Mouse (Mus musculus) limb, embryonic 14.5 days (tissue): ENCODE measurements around the gene Gimap1. TPM values are rescaled to one million over a fixed set of nuclear protein-coding genes. Genes with fewer than 3 reads are reported as not detected.

Experiments
- ATAC-seq: fragments of 200-750 bp; cut with Nextera tagmentation; 2 replicates; pipeline ENCODE4 v1.8.0; 2017; ENCODE audit warnings: low read depth, moderate number of reproducible peaks, moderate TSS enrichment; ENCODE audit not compliant: low FRiP score
- DNase-seq: peaks from one replicate; pipeline ENCODE4 v3.0.0-alpha.2; 2015; ENCODE audit warnings: low spot score
- H3K27ac ChIP-seq: fragments of 300-500 bp; sonication (generic); replicated peaks from 2 replicates; pipeline ENCODE4 v1.5.1; 2014; ENCODE audit warnings: low read depth, mild to moderate bottlenecking, low read length, moderate library complexity, mixed read lengths
- H3K27me3 ChIP-seq: fragments of 300-500 bp; sonication (generic); 2 replicates; pipeline ENCODE4 v1.6.1; 2014; ENCODE audit warnings: low read length, mixed read lengths; ENCODE audit not compliant: control insufficient read depth, insufficient read depth
- H3K36me3 ChIP-seq: fragments of 300-500 bp; sonication (generic); 2 replicates; pipeline ENCODE4 v1.6.1; 2014; ENCODE audit warnings: mild to moderate bottlenecking, low read length, moderate library complexity, mixed read lengths; ENCODE audit not compliant: control insufficient read depth, insufficient read depth
- H3K4me1 ChIP-seq: fragments of 300-500 bp; sonication (generic); 2 replicates; pipeline ENCODE4 v1.6.1; 2014; ENCODE audit warnings: antibody characterized with exemption, low read length, mixed read lengths; ENCODE audit not compliant: control insufficient read depth, insufficient read depth
- H3K4me2 ChIP-seq: fragments of 300-500 bp; sonication (generic); replicated peaks from 2 replicates; pipeline ENCODE4 v1.6.1; 2014; ENCODE audit warnings: low read depth, mild to moderate bottlenecking, low read length, moderate library complexity; ENCODE audit not compliant: severe bottlenecking
- H3K4me3 ChIP-seq: fragments of 300-500 bp; sonication (generic); replicated peaks from 2 replicates; pipeline ENCODE4 v1.5.1; 2014; ENCODE audit warnings: low read length
- H3K9ac ChIP-seq: fragments of 300-500 bp; sonication (generic); 2 replicates; pipeline ENCODE4 v1.6.1; 2014; ENCODE audit warnings: mild to moderate bottlenecking, low read depth, low read length, moderate library complexity; ENCODE audit not compliant: severe bottlenecking
- H3K9me3 ChIP-seq: fragments of 300-500 bp; sonication (generic); 2 replicates; pipeline ENCODE4 v1.6.1; 2016; ENCODE audit warnings: low read length; ENCODE audit not compliant: control insufficient read depth
- POLR2A ChIP-seq: fragments of 200-500 bp; IDR thresholded peaks from 2 replicates; pipeline ENCODE4 v1.8.0; 2012; ENCODE audit warnings: inconsistent platforms, mild to moderate bottlenecking, moderate library complexity, borderline replicate concordance; ENCODE audit not compliant: insufficient read depth, insufficient read length; ENCODE audit errors: extremely low read depth
- WGBS: fragments of 180-500 bp; shearing (Covaris S2); extraction: QIAGEN DNeasy Blood & Tissue Kit; methylation state at CpG from one replicate; pipeline ENCODE4 v1.1.7; 2014; 5-methylcytosine and 5-hydroxymethylcytosine counted together
- polyA plus RNA-seq, 2 experiments: library from polyadenylated mRNA; depleted of rRNA in 1 of 2; stranded (reverse) in 1 of 2; unstranded in 1 of 2; fragments of >200 nt; fragmentation: Nextera tagmentation in 1 of 2; extraction: Ambion mirVana in 1 of 2; gene quantifications; 2 replicates each; pipeline versions ENCODE4 v1.2.1 to v1.2.3; 2012 to 2014

Gimap1 gene
- polyA plus RNA-seq, 2 experiments: 4.0 to 11.9 TPM

DNA sequence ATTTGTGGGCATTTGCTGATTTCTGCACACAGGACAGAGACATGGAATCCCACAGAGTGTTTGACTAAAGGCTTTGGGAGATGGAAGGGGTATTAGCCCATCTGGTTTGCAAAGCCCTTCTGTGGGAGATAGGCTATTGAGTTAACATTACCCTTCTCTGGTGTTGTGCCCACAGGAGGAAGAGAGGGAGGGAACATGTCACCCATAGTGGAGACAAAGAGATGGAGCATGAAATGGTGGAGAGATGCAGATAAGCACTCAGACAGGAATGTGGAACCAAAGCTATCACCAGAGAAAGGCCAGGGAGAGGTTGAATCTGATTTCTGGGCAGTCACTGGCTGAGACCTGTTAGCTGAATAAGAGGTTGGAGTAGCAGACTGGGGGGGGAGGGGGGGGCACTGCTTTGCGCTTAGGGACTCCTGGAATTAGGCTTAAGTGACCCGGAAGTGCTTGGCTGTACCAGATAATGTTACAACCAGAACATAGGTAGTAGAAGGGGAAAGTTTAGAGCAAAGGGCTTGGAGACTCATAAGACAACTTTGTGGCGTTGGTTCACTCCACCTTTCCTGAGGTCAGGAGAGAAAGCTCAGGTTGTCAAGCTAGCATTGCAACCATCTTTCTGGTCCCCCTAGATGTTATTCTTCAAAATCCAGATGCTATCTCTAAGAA lies 1.8 kb downstream of the Gimap1 start:
- Histone ChIP-seq H3K4me3 (no peak overlapping the region), H3K36me3 (no peaks in the 10 kb centered on the region), H3K9me3 (no peaks in the 10 kb centered on the region), H3K27me3 (peaks cover 36% of the 10 kb centered on the region), H3K9ac (no peak overlapping the region), H3K4me1 (peaks cover 6% of the 10 kb centered on the region), H3K27ac (no peak overlapping the region), H3K4me2 (no peak overlapping the region)
- no peak for ATAC-seq
- TF ChIP-seq POLR2A: no peak
- 68% methylated on average over 3 of the region's 3 CpGs for WGBS
- DNase-seq: no peak

DNA sequence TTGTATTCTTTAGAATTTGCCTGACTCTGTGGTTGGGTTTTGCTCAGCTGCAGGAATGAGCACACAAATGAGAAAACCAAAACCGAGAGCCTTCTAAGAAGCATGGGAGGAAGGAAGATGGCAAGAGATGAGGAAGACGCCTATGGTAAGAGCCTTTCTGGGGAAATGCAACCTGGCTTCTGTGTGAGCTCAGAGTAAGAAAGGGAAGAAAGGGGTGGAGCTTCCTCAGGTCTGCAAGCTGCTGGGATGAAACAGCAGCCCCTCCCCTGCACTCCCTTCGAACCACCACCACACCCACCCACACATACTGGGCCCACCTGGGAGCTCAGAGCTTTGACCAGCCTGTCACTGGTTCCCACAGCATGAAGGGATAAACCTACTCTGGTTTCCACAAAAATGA lies 2.4 kb downstream of the Gimap1 start:
- TF ChIP-seq POLR2A: no peak
- Histone ChIP-seq H3K9me3 (no peaks in the 10 kb centered on the region), H3K27ac (no peak overlapping the region), H3K4me3 (no peak overlapping the region), H3K4me1 (peaks cover 6% of the 10 kb centered on the region), H3K9ac (no peak overlapping the region), H3K4me2 (no peak overlapping the region), H3K36me3 (no peaks in the 10 kb centered on the region), H3K27me3 (peaks cover 36% of the 10 kb centered on the region)
- DNase-seq (no peak), ATAC-seq (no peak)
- WGBS: 40% methylated on average over 3 of the region's 3 CpGs

DNA sequence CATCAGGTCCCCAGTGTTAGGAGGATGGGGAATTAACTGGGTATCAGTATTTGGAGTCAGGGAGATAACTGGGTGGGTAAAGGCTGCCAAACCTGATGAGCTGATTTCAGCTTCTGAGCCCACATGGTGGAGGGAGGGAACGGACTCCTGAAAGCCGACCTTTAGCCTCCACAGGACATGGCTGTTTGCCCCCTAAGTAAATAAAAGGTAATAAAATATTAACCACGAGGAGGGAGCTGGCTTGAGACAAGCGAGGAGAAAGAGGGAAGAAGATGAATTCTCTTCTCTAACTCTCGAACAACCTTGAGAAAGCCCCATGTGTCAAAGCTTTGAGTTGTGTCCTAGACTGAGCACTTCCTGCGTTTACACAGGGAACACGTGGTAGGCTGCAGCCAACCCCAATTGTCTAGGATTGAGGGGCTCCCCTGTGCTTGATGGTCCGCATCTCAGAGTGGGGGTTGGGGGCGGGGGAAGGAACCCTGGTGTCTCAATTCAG lies 2.9 kb downstream of the Gimap1 start:
- Histone ChIP-seq H3K4me1 (peaks cover 6% of the 10 kb centered on the region), H3K36me3 (no peaks in the 10 kb centered on the region), H3K27ac (no peak overlapping the region), H3K9ac (no peak overlapping the region), H3K9me3 (no peaks in the 10 kb centered on the region), H3K27me3 (peaks cover 36% of the 10 kb centered on the region), H3K4me2 (no peak overlapping the region), H3K4me3 (no peak overlapping the region)
- 21% methylated on average over 9 of the region's 9 CpGs for WGBS
- ATAC-seq (no peak), DNase-seq (no peak)
- TF ChIP-seq POLR2A: no peak

DNA sequence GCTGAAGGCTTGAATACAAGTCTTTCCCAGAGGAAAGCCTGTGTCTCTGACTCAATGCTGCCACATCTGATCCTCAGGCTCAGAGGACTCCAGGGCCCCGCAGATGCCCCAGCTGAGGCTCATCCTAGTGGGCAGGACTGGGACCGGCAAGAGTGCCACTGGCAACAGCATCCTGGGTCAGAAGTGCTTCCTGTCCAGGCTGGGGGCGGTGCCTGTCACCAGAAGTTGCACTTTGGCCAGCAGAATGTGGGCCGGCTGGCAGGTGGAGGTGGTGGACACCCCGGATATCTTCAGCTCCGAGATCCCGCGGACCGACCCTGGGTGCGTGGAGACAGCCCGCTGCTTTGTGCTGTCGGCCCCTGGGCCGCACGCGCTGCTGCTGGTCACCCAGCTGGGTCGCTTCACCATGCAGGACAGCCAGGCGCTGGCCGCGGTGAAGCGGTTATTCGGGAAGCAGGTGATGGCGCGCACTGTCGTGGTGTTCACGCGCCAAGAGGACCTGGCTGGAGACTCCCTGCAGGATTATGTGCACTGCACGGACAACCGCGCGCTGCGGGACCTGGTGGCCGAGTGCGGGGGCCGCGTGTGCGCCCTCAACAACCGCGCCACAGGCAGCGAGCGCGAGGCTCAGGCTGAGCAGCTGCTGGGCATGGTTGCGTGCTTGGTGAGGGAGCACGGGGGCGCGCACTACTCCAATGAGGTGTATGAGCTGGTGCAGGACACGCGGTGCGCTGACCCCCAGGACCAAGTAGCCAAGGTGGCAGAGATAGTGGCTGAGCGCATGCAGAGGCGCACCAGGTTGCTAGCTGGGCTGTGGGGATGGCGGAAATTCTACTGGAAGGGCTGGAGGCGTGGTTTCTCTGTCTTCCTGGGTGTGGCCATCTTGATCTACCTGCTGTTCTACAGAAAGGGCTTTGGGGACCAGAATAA lies 3.8 kb downstream of the Gimap1 start:
- no peaks in the 10 kb centered on the region for H3K9me3 ChIP-seq
- no peak overlapping the region for H3K27ac ChIP-seq
- peaks cover 36% of the 10 kb centered on the region for H3K27me3 ChIP-seq
- H3K36me3 ChIP-seq: no peaks in the 10 kb centered on the region
- 3% methylated on average over 38 of the region's 52 CpGs for WGBS
- no peak for ATAC-seq
- peak overlapping the region; percentile 53 for H3K4me2 ChIP-seq
- no peak overlapping the region for H3K9ac ChIP-seq
- TF ChIP-seq POLR2A: no peak
- H3K4me3 ChIP-seq: peak overlapping the region; percentile 32
- peaks cover 6% of the 10 kb centered on the region for H3K4me1 ChIP-seq
- DNase-seq: no peak

DNA sequence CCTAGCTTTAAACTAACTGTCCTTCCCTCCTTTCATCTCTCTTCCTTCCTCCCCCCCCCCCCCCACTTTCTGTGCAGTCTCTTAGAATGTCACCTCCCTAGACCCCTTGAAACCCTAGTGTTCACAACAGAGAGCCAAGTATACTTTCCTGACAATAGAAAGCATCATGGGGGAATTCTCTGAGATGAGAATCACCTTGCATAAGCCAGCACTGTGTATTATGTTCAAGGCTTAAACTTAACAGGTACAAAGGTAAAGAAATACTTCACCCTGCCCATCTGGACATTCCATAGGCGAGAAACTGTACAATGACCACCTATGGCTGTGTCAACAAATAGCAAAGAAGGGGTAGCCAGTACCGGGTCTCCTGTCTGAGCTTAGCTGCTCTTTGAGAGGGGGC lies 6.6 kb downstream of the Gimap1 start:
- no peak for DNase-seq
- Histone ChIP-seq H3K27ac (no peak overlapping the region), H3K9ac (no peak overlapping the region), H3K9me3 (no peaks in the 10 kb centered on the region), H3K4me2 (no peak overlapping the region), H3K36me3 (no peaks in the 10 kb centered on the region), H3K27me3 (peaks cover 33% of the 10 kb centered on the region), H3K4me3 (no peak overlapping the region), H3K4me1 (peaks cover 6% of the 10 kb centered on the region)
- ATAC-seq: no peak
- no peak for TF ChIP-seq POLR2A
- 69% methylated on average over 2 of the region's 2 CpGs for WGBS
